Mouse (Mus musculus) embryonic facial prominence, embryonic 10.5 days (tissue): Measurements from ENCODE around the gene Slc25a48. TPM values are rescaled to one million over a fixed set of nuclear protein-coding genes. Genes with fewer than 3 reads are reported as not detected.

ENCODE experiments used
- polyA plus RNA-seq: library from polyadenylated mRNA; unstranded; fragments of >200 nt; fragmentation: Nextera tagmentation; extraction: Ambion mirVana; gene quantifications from 2 replicates; pipeline ENCODE4 v1.2.1, GENCODE M21; 2016

Gene Slc25a48
- polyA plus RNA-seq, 1 experiment from 2014 or later: not detected

Other genes with a start within 250 kb of the Slc25a48 start
- gene Neurog1, start 186.2 kb upstream of the Slc25a48 start, polyA plus RNA-seq: 11.2 and 15.5 TPM in 2 replicates
- 23.8 and 40.2 TPM in 2 replicates for gene Cxcl14, start 141.8 kb upstream of the Slc25a48 start, polyA plus RNA-seq
- gene Gm3045, start 11.8 kb upstream of the Slc25a48 start, polyA plus RNA-seq: not detected in 2 replicates
- gene Il9, start 43.9 kb downstream of the Slc25a48 start, polyA plus RNA-seq: not detected in 2 replicates
- 1.3 TPM in 2 replicates for gene Fbxl21, start 84.1 kb downstream of the Slc25a48 start, polyA plus RNA-seq
- not detected in 2 replicates for gene Lect2, start 110.1 kb downstream of the Slc25a48 start, polyA plus RNA-seq
- 50.1 and 65.4 TPM in 2 replicates for gene Tgfbi, start 171.2 kb downstream of the Slc25a48 start, polyA plus RNA-seq